8 mouse cellular contexts compared by ENCODE assay signal in the genomic region with DNA sequence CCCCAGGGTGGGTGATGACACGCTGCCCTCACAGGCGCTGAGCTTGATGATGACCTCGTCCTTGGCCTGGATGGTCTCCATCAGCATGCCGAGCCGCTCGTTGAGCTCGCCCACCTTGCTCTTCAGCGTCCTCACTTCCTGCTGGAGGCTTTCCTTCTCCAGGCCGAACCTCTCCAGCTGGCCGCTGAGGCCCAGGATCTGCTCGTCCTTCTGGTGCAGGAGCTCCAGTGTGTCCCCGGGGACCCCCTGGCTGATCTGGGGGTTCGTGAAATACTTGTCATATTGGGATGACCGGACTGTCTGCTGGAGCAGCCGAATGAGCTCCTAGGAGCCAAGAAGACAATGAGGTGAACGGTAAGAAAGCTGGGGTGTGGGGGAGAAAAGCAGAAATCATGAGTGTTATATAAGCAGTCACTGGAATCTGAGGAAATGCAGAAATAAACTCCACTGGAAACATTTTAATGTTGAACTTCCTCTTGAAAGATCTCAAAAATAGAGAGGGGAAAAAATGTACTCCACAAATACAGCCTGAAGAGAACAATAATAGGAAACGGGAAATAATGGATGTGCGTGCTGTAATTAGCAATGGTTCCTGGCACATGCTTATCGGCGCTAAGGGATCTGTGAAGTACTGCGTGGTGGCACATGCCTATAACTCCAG. TPM values are rescaled to one million over a fixed set of nuclear protein-coding genes. Genes with fewer than 3 reads are reported as not detected.
DNase-seq lines count a peak whose midpoint lies in the region; ATAC-seq and TF ChIP-seq lines count a peak whose summit lies in the region.
"Had no signal": no experiment of that assay in that cellular context is flagged by ENCODE, and none has a peak within 500 bp of the region (broad histone marks: within the 10 kb centered on the region; RNA-seq: fewer than 3 reads in every experiment).

No protein-coding gene starts in this region.

- intact Hi-C loops in left cerebral cortex, postnatal 25 days (cut with DNase I) = no loop called here

- no peaks in the 10 kb centered on the region for H3K36me3 ChIP-seq in midbrain, embryonic 11.5 days (ENCODE audit: control insufficient read depth, insufficient read depth, low read length)
- peaks cover 31% of the 10 kb centered on the region for H3K36me3 ChIP-seq in midbrain, embryonic 10.5 days
- peaks cover 31% of the 10 kb centered on the region for H3K36me3 ChIP-seq in heart, postnatal 0 days (replicated peaks; ENCODE audit: control insufficient read depth, insufficient read depth, low read length)
- H3K36me3 ChIP-seq in stomach, embryonic 15.5 days = peaks cover 28% of the 10 kb centered on the region
- peaks cover 37% of the 10 kb centered on the region for H3K36me3 ChIP-seq in hindbrain, embryonic 13.5 days

- no peak overlapping the region for H3K4me2 ChIP-seq in midbrain, embryonic 11.5 days
- peak overlapping the region; percentile 7; the same call in 1 of the 2 replicates for H3K4me2 ChIP-seq in heart, postnatal 0 days (ENCODE audit: low read depth, low read length)
- H3K4me2 ChIP-seq in stomach, embryonic 15.5 days = no peak overlapping the region
- H3K4me2 ChIP-seq in hindbrain, embryonic 13.5 days = no peak overlapping the region
- H3K4me2 ChIP-seq: limb, embryonic 15.5 days had no signal

- no peak for TF ChIP-seq CTCF in heart, postnatal 0 days (IDR thresholded peaks at IDR 0.05; ENCODE audit: low read depth)

- no peaks in the 10 kb centered on the region for H3K27me3 ChIP-seq in midbrain, embryonic 11.5 days (ENCODE audit: control insufficient read depth, insufficient read depth, low read length)
- no peaks in the 10 kb centered on the region for H3K27me3 ChIP-seq in midbrain, embryonic 10.5 days (ENCODE audit: low read depth, poor library complexity, severe bottlenecking)
- no peaks in the 10 kb centered on the region for H3K27me3 ChIP-seq in heart, postnatal 0 days (ENCODE audit: control insufficient read depth, insufficient read depth, low read length)
- H3K27me3 ChIP-seq in stomach, embryonic 15.5 days (replicated peaks) = no peaks in the 10 kb centered on the region
- H3K27me3 ChIP-seq in hindbrain, embryonic 13.5 days = no peaks in the 10 kb centered on the region
- H3K27me3 ChIP-seq: limb, embryonic 15.5 days had no signal

- no peaks in the 10 kb centered on the region for H3K9me3 ChIP-seq in midbrain, embryonic 11.5 days (ENCODE audit: control insufficient read depth, low read length)
- no peaks in the 10 kb centered on the region for H3K9me3 ChIP-seq in midbrain, embryonic 10.5 days (replicated peaks)
- no peaks in the 10 kb centered on the region for H3K9me3 ChIP-seq in heart, postnatal 0 days (replicated peaks; ENCODE audit: control insufficient read depth, low read length)
- no peaks in the 10 kb centered on the region for H3K9me3 ChIP-seq in stomach, embryonic 15.5 days
- H3K9me3 ChIP-seq in hindbrain, embryonic 13.5 days = no peaks in the 10 kb centered on the region
- H3K9me3 ChIP-seq: limb, embryonic 15.5 days had no signal

- no peak overlapping the region for H3K9ac ChIP-seq in midbrain, embryonic 11.5 days (ENCODE audit: low read length)
- H3K9ac ChIP-seq in heart, postnatal 0 days (replicated peaks; ENCODE audit: low read depth, low read length) = 0 out of 2 replicates have a peak overlapping the region, but pooled peaks have one; percentile 33
- H3K9ac ChIP-seq in stomach, embryonic 15.5 days = no peak overlapping the region
- H3K9ac ChIP-seq in hindbrain, embryonic 13.5 days = no peak overlapping the region
- H3K9ac ChIP-seq: limb, embryonic 15.5 days had no signal

- no peaks in the 10 kb centered on the region for H3K4me1 ChIP-seq in midbrain, embryonic 11.5 days (ENCODE audit: control insufficient read depth, insufficient read depth, low read length)
- H3K4me1 ChIP-seq in midbrain, embryonic 10.5 days = no peaks in the 10 kb centered on the region
- peaks cover 22% of the 10 kb centered on the region for H3K4me1 ChIP-seq in heart, postnatal 0 days (ENCODE audit: control insufficient read depth, insufficient read depth)
- no peaks in the 10 kb centered on the region for H3K4me1 ChIP-seq in stomach, embryonic 15.5 days
- no peaks in the 10 kb centered on the region for H3K4me1 ChIP-seq in hindbrain, embryonic 13.5 days (replicated peaks)
- H3K4me1 ChIP-seq: limb, embryonic 15.5 days had no signal

- ATAC-seq in midbrain, embryonic 11.5 days (ENCODE audit: low FRiP score) = no peak; the same call in 1 of the 2 replicates
- ATAC-seq in heart, postnatal 0 days (ENCODE audit: insufficient read depth, low read depth) = peak; percentile 18; the same call in 1 of the 2 replicates
- ATAC-seq in stomach, embryonic 15.5 days (ENCODE audit: insufficient read depth, low FRiP score, low read depth) = no peak
- ATAC-seq in hindbrain, embryonic 13.5 days (ENCODE audit: low FRiP score) = no peak

- H3K27ac ChIP-seq in midbrain, embryonic 11.5 days (ENCODE audit: low read depth, low read length) = no peak overlapping the region
- H3K27ac ChIP-seq in midbrain, embryonic 10.5 days (replicated peaks) = no peak overlapping the region
- peak overlapping the region; percentile 69 for H3K27ac ChIP-seq in heart, postnatal 0 days (ENCODE audit: low read depth)
- H3K27ac ChIP-seq in stomach, embryonic 15.5 days = peak overlapping the region; percentile 21; the same call in 1 of the 2 replicates
- H3K27ac ChIP-seq in hindbrain, embryonic 13.5 days = no peak overlapping the region
- H3K27ac ChIP-seq: limb, embryonic 15.5 days had no signal

- WGBS in midbrain, embryonic 11.5 days = 94% methylated on average over 21 of the region's 21 CpGs
- WGBS in midbrain, embryonic 10.5 days = 95% methylated on average over 21 of the region's 21 CpGs
- WGBS in heart, postnatal 0 days = 49% methylated on average over 21 of the region's 21 CpGs
- WGBS in stomach, embryonic 15.5 days = 83% methylated on average over 21 of the region's 21 CpGs
- WGBS in hindbrain, embryonic 13.5 days = 90% methylated on average over 21 of the region's 21 CpGs

- peak; percentile 64 for DNase-seq in midbrain, embryonic 11.5 days (ENCODE audit: low spot score, missing footprints)
- no peak for DNase-seq in midbrain, embryonic 10.5 days (ENCODE audit: low spot score)
- DNase-seq in heart, postnatal 0 days (ENCODE audit: low spot score) = no peak
- DNase-seq in left cerebral cortex, postnatal 25 days (ENCODE audit: low spot score in 2 of 2) = peak; percentile 48 to 73
- no peak for DNase-seq in thymus, postnatal 36 days

- no peak overlapping the region for H3K4me3 ChIP-seq in midbrain, embryonic 11.5 days (ENCODE audit: low read depth, low read length)
- no peak overlapping the region for H3K4me3 ChIP-seq in midbrain, embryonic 10.5 days
- H3K4me3 ChIP-seq in heart, postnatal 0 days (ENCODE audit: low read depth, low read length) = 0 out of 2 replicates have a peak overlapping the region, but pooled peaks have one; percentile 10
- no peak overlapping the region for H3K4me3 ChIP-seq in stomach, embryonic 15.5 days (replicated peaks)
- H3K4me3 ChIP-seq in hindbrain, embryonic 13.5 days = no peak overlapping the region
- H3K4me3 ChIP-seq: limb, embryonic 15.5 days had no signal

- TF ChIP-seq EP300 in heart, postnatal 0 days (IDR thresholded peaks at IDR 0.05; ENCODE audit: low read depth) = peak; percentile 51; the same call in 1 of the 2 replicates

RNA-seq across cellular contexts. Expression of gene Tbc1d2b, which starts 44.4 kb away (rescaled TPM):
- polyA plus RNA-seq in midbrain, embryonic 11.5 days (2014; fragmentation: Nextera tagmentation; extraction: Ambion mirVana) = 8.2 and 8.7 TPM in 2 replicates
- polyA plus RNA-seq in midbrain, embryonic 10.5 days (2016; fragmentation: Nextera tagmentation; extraction: Ambion mirVana) = 7.9 and 8.9 TPM in 2 replicates
- 11.6 and 24.7 TPM in 2 replicates for total RNA-seq in heart, postnatal 0 days (2014; rRNA removed; ENCODE audit: low replicate concordance)
- polyA plus RNA-seq in heart, postnatal 0 days (2015; fragmentation: Nextera tagmentation; extraction: Ambion mirVana) = 2.9 and 3.2 TPM in 2 replicates
- total RNA-seq in left cerebral cortex, postnatal 25 days (2021) = 10 to 100 TPM in 1 of 2 experiments, 1 to 10 TPM in 1; 8.9 to 11.6 TPM
- polyA plus RNA-seq in stomach, embryonic 15.5 days (2015; fragmentation: Nextera tagmentation; extraction: Ambion mirVana) = 17.1 and 17.8 TPM in 2 replicates
- 5.9 and 6.5 TPM in 2 replicates for polyA plus RNA-seq in hindbrain, embryonic 13.5 days (2015; fragmentation: Nextera tagmentation; extraction: Ambion mirVana)

Comparison
In these comparisons a context has a peak if more than half of its experiments do, and no peak if none do; other contexts are left out.
1. DNase-seq: peak in midbrain, embryonic 11.5 days (single experiment) and left cerebral cortex, postnatal 25 days (2 of 2); none in midbrain, embryonic 10.5 days (single experiment), heart, postnatal 0 days (single experiment) and thymus, postnatal 36 days (0 of 2).
2. H3K27ac ChIP-seq: peak in heart, postnatal 0 days (single experiment) and stomach, embryonic 15.5 days (single experiment); none in midbrain, embryonic 11.5 days (single experiment), midbrain, embryonic 10.5 days (single experiment) and hindbrain, embryonic 13.5 days (single experiment).